Mouse (Mus musculus): Measurements from ENCODE around the gene Mab21l3. TPM values are rescaled to one million over a fixed set of nuclear protein-coding genes. Genes with fewer than 3 reads are reported as not detected.

Gene Mab21l3
- polyA plus RNA-seq, 1 experiment from 2014 or later = 0.85 TPM

DNA sequence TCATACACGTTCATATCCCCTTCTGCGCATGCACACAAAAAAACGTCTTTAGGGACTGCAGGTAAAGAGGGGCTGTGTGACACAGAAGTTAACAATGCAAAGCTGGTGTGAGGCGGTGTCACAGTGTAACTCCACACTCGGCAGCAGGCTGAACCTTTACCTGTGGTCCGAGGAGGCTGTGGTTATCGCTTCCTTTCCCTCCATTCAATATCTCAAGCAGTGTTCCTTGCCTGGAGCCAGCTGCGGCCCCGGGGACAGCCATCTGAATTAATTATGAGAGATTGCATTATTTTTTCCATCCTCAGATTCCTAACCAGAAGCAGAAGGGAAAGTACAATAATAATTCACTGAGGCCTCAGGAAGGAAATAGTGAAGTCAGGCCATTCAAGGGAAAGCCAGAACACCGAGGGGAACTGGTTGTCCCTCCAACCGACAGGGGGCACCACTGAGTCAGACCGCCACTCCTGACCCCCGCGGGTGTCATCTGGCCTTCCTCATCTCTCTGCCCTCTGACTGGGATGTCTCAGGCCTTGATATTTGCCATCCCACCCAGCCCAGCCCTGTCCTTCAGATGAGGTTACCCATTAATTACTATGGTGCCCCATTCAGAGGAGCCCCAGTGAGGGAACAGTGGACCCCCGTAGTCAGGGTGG lies 53.2 kb downstream of the Mab21l3 start:
- no peaks in the 10 kb centered on the region for H3K9me3 ChIP-seq

DNA sequence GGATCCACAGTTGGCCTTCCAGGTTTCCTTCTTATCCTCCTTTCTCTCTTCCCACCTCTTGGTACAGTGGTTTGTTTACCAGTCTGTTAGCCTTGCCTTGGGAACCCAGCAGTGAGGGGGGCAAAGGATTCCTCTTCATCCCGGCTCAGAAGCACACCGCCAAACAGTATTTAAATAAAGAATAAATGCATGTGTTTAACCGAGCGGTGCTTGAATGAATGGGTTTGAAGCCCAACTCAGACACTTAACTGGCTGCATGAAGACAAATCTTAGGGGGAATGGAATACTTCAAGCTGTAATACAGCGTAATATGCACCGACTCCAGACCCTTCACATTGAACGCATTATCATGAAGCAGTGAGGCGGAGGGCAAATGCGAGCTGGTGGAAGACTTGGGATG lies 54.1 kb downstream of the Mab21l3 start:
- no peak overlapping the region for H3K4me3 ChIP-seq
- no peaks in the 10 kb centered on the region for H3K36me3 ChIP-seq (replicated peaks)
- no peak for DNase-seq (ENCODE audit: low spot score)
- no peak overlapping the region for H3K27ac ChIP-seq (replicated peaks)
- peaks cover 30% of the 10 kb centered on the region for H3K4me1 ChIP-seq
- WGBS = 87% methylated on average over 9 of the region's 9 CpGs
- H3K27me3 ChIP-seq (replicated peaks; ENCODE audit: low read depth, poor library complexity, severe bottlenecking) = peaks cover 40% of the 10 kb centered on the region
- no peaks in the 10 kb centered on the region for H3K9me3 ChIP-seq

More for the DNA sequence above, 53.2 kb downstream of the Mab21l3 start:
- WGBS = 83% methylated on average over 15 of the region's 15 CpGs
- Histone ChIP-seq H3K27me3 (replicated peaks; ENCODE audit: low read depth, poor library complexity, severe bottlenecking) (peaks cover 40% of the 10 kb centered on the region), H3K4me3 (no peak overlapping the region), H3K4me1 (peaks cover 36% of the 10 kb centered on the region), H3K27ac (replicated peaks) (no peak overlapping the region), H3K36me3 (replicated peaks) (no peaks in the 10 kb centered on the region)
- no peak for DNase-seq (ENCODE audit: low spot score)

DNA sequence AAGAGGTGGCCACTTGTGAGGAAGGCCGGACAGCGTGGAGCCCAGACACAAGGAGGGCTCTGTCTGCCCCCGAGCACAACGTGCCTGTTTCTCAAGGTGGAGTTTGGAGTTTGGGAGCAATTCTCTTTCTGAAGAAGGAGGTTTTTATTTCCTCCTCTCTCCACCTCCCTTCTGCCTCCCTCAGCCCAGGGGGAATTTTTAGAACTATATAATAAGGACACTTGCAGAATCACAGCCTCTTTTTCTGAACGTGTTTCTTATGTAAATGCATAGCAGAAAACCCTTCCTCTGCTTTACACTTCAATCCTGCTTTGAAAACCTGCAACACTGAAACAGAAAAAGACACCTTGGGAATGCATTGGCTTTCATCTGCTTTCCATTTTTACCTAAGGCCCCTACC lies 54.7 kb downstream of the Mab21l3 start:
- Histone ChIP-seq H3K27me3 (replicated peaks; ENCODE audit: low read depth, poor library complexity, severe bottlenecking) (peaks cover 40% of the 10 kb centered on the region), H3K36me3 (replicated peaks) (no peaks in the 10 kb centered on the region), H3K27ac (replicated peaks) (no peak overlapping the region), H3K4me3 (no peak overlapping the region), H3K4me1 (peaks cover 23% of the 10 kb centered on the region), H3K9me3 (no peaks in the 10 kb centered on the region)
- no peak for DNase-seq (ENCODE audit: low spot score)
- 52% methylated on average over 5 of the region's 5 CpGs for WGBS

DNA sequence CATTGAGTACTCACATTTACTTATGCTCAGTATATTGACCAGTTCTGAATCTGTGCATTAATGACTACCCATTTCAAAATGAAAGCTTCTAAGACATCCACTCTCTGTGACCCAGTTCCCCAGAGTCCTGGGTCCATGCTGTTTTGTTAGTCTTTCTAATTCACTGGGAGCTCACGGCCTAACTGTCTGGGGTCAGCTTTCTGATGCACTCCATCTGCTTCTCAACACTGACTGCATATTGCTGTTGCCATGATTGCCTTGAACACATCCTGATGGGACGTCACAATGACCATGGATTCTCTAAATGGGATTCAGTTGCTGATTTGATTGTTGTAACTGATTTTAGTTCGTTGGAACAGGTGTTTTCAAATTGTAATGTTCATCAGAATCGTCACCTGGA lies 56.6 kb downstream of the Mab21l3 start:
- H3K9me3 ChIP-seq = no peaks in the 10 kb centered on the region
- WGBS = 77% methylated on average over 4 of the region's 4 CpGs

DNA sequence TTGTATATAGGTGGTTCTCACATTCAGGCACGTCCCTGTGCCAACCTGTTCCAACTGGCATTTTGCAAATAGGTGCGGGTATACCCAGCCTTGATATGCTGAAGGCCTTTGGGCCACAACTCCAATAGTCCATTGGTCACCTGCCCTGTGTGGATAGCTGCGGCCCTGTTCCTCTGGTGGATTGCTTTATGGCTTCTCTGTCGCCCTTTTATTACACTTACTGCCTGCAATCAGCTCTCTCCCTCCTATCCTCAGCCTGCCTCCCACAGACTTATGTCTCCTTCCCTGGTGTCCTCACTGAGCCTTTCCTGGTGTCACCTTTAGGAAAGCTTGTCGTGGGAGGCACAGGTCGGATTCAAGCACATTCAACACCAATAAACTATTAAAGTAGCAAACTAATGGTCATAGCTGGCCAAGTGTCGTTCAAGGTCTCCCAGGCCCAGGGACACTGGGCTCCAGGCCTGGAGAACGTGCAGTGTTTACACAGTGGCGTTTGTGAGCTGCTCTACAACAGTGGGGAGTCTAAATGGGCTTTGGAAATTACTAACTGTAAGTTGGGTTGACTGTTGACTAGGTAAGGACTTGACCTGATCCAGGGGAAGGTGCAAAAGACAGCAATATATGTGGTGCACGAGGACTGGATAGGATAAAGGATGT lies 63.9 kb downstream of the Mab21l3 start:
- H3K27ac ChIP-seq (replicated peaks) = no peak overlapping the region
- peaks cover 43% of the 10 kb centered on the region for H3K27me3 ChIP-seq (replicated peaks; ENCODE audit: low read depth, poor library complexity, severe bottlenecking)
- H3K4me1 ChIP-seq = peaks cover 22% of the 10 kb centered on the region
- DNase-seq (ENCODE audit: low spot score) = no peak
- no peaks in the 10 kb centered on the region for H3K36me3 ChIP-seq (replicated peaks)
- no peaks in the 10 kb centered on the region for H3K9me3 ChIP-seq
- no peak overlapping the region for H3K4me3 ChIP-seq
- WGBS = 85% methylated on average over 10 of the region's 10 CpGs

More for the DNA sequence above, 56.6 kb downstream of the Mab21l3 start:
- DNase-seq (ENCODE audit: low spot score) = no peak
- Histone ChIP-seq H3K27me3 (replicated peaks; ENCODE audit: low read depth, poor library complexity, severe bottlenecking) (peaks cover 36% of the 10 kb centered on the region), H3K4me1 (peaks cover 11% of the 10 kb centered on the region), H3K36me3 (replicated peaks) (no peaks in the 10 kb centered on the region), H3K4me3 (no peak overlapping the region), H3K27ac (replicated peaks) (no peak overlapping the region)

DNA sequence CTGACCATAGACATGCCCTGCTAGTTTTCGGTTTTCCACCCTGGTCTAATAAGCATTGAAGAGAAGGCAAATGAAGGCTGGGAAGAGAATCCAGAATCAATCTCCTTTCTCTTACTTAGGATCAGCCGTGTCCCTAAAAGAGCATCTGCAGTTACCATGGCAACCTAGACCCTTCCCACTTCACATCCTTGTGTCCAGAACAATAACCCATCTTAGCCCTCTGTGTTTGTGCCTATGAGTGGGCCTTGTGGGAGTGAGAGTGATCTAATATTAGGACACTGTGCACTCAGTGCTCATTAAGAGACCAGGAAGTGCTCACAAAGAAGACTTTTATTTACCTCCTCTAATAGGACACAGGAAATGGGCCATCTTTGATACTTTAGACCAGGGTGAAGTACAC lies 65.0 kb downstream of the Mab21l3 start:
- Histone ChIP-seq H3K4me1 (peaks cover 32% of the 10 kb centered on the region), H3K27me3 (replicated peaks; ENCODE audit: low read depth, poor library complexity, severe bottlenecking) (peaks cover 43% of the 10 kb centered on the region), H3K9me3 (no peaks in the 10 kb centered on the region), H3K4me3 (no peak overlapping the region), H3K27ac (replicated peaks) (no peak overlapping the region), H3K36me3 (replicated peaks) (no peaks in the 10 kb centered on the region)
- WGBS = 59% methylated on average over 2 of the region's 2 CpGs
- no peak for DNase-seq (ENCODE audit: low spot score)

DNA sequence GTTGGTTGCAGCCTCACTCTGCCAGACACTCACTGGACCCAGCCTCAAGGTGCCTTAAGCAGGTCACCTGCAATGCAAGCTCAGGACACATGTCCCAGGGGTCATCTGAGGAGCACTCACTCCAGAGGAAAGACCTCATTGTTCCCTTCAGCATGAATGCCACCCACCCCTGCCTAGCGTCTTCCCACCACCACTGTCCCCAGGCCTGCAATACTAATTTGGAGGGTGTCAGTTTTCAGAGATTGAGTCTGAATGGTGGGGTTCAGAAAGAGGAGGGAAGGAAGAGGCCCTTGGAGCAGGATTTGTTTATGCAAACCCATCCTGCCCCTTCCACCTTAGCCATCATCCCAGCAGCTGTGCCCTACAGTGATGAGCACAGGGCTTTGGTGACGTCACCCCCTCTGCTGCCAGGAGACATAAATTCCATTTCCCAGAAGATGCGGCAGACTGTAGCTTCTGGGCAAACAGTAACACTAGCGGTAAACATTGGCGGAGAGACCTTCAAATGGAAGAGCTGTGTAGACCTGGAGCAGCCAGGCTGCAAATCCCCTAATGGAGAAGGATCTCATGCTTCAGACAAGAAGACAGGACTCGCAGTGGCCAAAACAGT lies 67.8 kb downstream of the Mab21l3 start:
- Histone ChIP-seq H3K4me1 (peaks cover 35% of the 10 kb centered on the region), H3K4me3 (no peak overlapping the region), H3K36me3 (replicated peaks) (no peaks in the 10 kb centered on the region), H3K27ac (replicated peaks) (no peak overlapping the region), H3K27me3 (replicated peaks; ENCODE audit: low read depth, poor library complexity, severe bottlenecking) (peaks cover 34% of the 10 kb centered on the region), H3K9me3 (no peaks in the 10 kb centered on the region)
- WGBS = 49% methylated on average over 6 of the region's 6 CpGs
- DNase-seq (ENCODE audit: low spot score) = no peak

DNA sequence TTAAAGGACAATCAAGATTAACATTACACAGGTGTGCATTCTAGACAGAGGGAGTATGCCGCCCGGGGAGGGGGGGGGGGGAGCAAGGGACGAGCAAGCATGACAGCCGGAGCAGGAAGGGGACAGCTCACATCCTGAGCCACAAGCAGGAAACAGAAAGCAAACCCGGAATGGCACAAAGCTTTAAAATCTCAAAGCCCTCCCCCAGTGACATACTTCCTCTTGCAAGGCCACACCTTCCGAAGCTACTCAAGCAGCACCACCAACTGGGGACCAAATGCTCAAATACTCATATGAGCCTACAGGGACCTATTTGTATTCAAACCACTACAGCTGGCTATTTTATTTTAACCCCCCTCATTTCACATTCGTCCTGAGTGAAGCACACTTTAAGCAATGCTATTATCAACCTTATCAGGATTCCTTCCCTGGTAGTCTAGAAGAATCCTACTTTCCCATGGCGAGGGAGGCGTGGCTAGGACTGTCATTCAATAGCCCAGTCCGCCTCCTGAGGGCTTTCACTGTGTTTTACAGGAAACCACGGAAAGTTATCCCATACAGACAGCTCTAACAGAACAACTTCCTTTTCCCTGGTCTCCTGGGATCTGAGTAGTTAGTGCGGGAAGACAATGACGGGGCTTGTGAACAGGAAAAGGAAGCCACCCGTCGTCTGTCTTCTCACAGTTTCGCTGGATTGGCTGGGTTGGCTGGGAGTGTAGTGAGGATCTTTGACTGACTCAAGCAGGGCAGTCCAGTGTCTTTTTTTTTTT lies 69.7 kb downstream of the Mab21l3 start:
- H3K4me1 ChIP-seq = peaks cover 35% of the 10 kb centered on the region
- 54% methylated on average over 16 of the region's 16 CpGs for WGBS
- peak overlapping the region; percentile 24; the same call in 1 of the 2 replicates for H3K27ac ChIP-seq (replicated peaks)
- no peaks in the 10 kb centered on the region for H3K9me3 ChIP-seq
- peak overlapping the region; percentile 31; the same call in 1 of the 2 replicates for H3K4me3 ChIP-seq
- peaks cover 22% of the 10 kb centered on the region for H3K27me3 ChIP-seq (replicated peaks; ENCODE audit: low read depth, poor library complexity, severe bottlenecking)
- peak; percentile 24 for DNase-seq (ENCODE audit: low spot score)
- no peaks in the 10 kb centered on the region for H3K36me3 ChIP-seq (replicated peaks)

DNA sequence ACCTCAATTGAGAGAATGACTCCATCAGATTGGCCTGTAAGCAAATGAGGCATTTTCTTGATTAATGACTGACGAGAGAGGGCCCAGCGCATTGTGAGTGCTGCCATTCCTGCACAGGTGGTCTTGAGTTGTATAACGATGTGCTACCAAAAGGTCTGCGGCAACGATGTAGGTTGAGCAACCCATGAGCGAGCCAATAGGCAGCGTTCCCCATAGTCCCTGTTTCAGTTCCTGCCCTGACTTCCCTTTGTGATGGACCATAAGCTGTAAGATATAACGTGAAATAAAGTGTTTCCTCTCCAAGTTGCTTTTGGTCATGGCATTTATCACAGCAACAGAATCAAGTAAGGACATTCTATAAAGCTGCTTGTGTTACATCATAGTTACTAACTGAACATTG lies 73.0 kb downstream of the Mab21l3 start:
- H3K4me3 ChIP-seq = no peak overlapping the region
- 91% methylated on average over 8 of the region's 8 CpGs for WGBS

DNA sequence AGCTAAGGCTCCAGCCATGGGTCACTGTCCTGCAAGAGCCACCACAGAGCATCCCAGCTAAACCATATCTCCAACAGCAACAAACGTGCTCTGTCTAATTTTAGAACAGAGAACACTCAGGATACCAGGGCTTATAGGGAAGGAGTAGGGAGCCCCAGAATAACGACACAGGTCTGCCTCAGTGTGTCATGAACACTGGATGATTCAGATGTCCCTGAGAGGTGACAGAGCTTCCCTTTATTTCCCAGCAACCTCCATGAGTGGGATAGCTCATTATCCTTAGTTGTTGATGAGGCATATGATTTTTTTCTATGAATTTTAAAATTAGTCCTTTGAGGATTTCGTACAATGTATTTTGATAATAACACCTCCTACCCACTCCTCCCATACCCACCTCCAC lies 78.2 kb downstream of the Mab21l3 start:
- peaks cover 7% of the 10 kb centered on the region for H3K9me3 ChIP-seq
- H3K4me3 ChIP-seq = no peak overlapping the region
- peaks cover 11% of the 10 kb centered on the region for H3K4me1 ChIP-seq
- no peak overlapping the region for H3K27ac ChIP-seq (replicated peaks)
- H3K36me3 ChIP-seq (replicated peaks) = no peaks in the 10 kb centered on the region
- no peaks in the 10 kb centered on the region for H3K27me3 ChIP-seq (replicated peaks; ENCODE audit: low read depth, poor library complexity, severe bottlenecking)
- DNase-seq (ENCODE audit: low spot score) = no peak
- WGBS = 80% methylated on average over 3 of the region's 3 CpGs

More for the DNA sequence above, 73.0 kb downstream of the Mab21l3 start:
- no peaks in the 10 kb centered on the region for H3K36me3 ChIP-seq (replicated peaks)
- DNase-seq (ENCODE audit: low spot score) = no peak
- no peaks in the 10 kb centered on the region for H3K9me3 ChIP-seq
- peaks cover 22% of the 10 kb centered on the region for H3K4me1 ChIP-seq
- H3K27me3 ChIP-seq (replicated peaks; ENCODE audit: low read depth, poor library complexity, severe bottlenecking) = peaks cover 7% of the 10 kb centered on the region
- H3K27ac ChIP-seq (replicated peaks) = no peak overlapping the region

DNA sequence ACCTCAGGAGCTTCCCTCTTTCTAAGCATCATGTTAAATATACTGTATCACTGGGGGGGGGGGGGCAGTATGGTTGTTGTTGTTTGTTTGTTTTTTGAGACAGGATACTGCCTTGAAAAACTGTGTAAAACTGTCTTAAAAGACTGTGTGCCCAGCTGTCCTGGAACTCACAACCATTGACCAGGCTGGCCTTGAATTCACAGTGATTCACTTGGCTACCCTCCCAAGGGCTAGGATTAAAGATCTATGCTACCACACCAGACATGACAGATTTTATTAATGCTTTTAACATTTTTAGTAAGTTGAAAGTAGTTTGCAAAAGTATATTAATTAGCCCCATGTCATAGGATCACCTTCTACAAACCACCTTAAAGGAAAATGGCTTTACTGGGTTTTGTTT lies 85.2 kb downstream of the Mab21l3 start:
- Histone ChIP-seq H3K9me3 (peaks cover 3% of the 10 kb centered on the region), H3K36me3 (replicated peaks) (no peaks in the 10 kb centered on the region), H3K4me3 (no peak overlapping the region), H3K27ac (replicated peaks) (no peak overlapping the region), H3K4me1 (peaks cover 11% of the 10 kb centered on the region), H3K27me3 (replicated peaks; ENCODE audit: low read depth, poor library complexity, severe bottlenecking) (no peaks in the 10 kb centered on the region)
- no peak for DNase-seq (ENCODE audit: low spot score)

Data from embryonic facial prominence, embryonic 10.5 days (tissue).